Mouse (Mus musculus): ENCODE measurements around the gene Frmd4a.

Gene Frmd4a

DNA sequence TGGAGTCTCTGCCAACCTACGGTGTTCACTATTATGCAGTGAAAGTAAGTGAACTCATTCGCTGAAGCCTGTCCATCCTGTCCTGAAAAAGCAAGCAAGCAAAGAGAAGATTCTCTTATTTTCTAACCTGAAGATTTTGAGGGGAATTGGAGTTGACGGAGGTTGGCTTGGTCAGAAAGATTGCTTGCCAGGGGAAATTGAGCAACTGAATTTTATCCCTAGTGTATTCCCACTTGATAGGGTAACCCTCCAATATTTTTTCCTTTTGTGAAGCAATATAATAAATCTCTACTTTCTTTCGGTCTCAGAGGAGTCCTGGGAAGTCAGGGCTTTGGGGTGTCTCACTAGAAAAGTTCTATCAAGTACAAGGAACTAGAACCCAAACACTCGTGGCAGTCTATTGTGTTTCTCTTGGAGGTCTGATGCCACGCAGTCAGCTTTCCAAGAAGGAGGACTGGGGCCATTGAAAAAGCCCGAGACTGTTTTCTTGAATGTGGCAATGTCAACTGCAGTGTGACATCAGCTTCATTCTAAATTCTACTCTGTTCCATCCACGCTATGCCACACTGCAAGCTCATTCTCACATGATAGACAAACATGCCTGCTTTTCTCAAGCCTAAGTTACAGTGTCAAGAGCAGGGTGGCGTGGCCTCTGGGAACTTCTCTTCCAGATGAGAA lies 517.8 kb downstream of the Frmd4a start:
- DNase-seq, result no peak

DNA sequence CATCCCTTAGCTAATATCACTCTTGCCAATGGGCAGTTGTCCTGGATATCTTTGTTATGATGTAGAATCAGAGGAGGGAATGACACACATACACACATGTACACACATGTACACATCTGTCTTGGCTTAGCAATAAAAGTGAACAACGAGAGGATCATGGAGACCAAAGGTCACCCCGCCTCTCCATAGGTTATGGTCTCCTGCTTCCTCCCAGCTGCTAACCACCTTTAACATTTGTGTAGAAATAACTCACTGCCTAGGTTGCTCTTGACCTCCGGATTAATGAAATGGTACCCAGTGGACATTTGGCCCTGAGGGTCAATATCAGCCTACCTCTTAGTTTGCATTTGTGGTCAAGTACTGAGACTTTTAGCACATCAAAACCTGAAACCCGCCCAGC lies 523.8 kb downstream of the Frmd4a start:
- DNase-seq, result no peak

DNA sequence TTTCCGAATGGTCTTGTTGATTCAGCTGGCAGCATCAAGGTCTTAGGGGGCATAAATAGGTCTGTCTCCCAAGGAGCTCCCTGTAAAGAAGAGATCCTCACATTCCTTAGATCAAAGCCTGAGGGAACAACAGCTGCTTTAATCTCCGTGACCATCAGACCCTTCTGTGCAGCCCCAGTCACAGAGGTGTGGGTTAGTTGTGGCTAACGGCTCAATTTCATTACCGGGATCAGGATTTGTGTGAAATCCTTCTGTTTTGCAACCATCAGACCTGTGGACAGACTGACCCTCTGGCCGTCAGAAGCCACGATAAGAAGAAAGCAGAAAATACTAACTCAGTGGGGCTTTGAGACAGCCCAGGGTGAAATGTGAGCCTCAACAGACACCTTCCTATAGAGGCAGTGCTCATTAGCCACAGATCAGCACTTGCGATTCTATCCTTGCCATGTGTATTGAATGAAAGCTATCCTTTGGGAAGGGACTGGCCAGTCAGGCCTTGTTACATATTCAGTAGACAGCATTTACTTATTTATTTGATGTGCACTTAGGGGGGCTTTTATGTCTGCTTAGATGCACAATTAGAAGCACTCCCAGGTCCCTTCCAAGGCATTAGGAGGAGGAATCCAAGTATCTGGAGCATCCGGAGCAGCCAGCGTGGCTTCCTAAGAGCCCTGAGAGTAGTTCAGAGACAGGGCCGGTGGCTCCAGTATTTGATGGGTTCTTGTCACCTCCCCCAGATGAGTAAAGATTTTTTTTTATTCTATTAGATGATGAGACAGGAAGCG lies 524.5 kb downstream of the Frmd4a start:
- no peak for DNase-seq

DNA sequence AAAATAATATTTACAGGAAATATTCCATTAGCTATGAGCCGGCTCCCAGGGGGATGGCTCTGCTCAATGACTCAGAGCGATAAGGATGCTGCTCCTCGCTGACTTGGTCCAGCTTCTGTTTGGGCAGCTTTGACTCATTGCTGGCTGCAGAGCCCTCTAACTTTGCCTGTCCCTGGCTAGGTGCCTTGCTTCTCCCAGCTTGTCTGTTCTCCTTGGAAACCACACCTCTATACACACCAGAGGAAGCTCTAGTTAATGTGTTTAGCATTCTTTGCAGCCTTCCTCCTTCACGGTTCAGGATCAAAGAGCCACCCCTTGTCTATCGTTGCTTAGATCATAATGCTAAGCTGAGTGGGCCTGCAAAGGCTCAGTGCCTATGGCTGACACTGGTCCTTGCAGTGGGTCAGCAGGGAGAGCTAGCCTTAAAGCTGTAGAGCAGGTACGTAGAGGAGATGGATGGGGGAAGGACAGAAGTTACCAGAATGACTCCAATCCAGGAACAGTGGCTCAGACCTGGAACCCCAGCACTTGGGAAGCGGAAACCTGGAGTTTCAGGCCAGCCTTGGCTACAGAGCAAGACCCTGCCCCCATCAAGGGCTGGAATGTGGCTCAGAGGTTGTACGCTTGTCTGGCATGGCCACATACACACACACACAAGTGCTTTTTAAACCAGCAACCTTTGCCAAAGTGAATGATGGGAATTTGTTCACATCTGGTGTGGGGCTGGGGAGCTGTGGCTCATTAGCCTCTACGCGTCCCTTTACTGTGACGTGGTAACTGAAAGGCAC lies 525.3 kb downstream of the Frmd4a start:
- peak; percentile 47 for DNase-seq

DNA sequence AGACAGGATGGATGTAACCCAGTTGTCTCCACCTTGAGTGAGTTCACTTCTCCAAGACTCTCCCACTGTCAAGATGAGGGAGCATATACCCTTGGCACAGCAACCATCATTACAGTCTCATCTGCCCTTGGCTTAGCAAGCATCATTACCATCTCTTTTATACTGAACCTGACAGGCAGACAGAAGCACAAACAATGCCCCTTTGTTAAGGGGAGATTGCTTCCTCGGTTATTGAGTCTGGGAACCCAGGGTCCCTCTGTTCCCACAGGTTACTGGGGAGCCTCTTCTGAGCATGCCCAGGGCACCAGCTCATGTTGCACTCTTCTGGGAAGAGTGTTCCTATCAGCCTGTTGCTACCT lies 525.9 kb downstream of the Frmd4a start:
- no peak for DNase-seq

DNA sequence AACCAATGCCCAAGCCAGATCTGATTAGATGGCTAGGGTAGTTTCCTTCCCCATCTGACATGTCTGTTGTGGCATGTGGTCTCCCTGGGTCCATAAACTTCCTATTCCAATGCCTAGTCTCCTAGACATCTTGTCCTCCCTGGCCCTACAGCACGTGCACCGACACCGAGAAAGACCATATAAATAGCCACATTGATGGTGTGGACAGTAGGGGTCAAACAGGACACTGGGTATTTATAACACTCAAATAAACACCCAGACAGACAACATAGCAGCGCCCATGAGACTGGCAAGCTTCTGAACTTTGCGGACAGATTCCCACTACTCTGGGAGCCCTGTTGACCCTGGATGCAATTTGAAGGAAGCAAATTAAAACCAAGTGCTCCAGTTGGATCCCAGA lies 526.8 kb downstream of the Frmd4a start:
- DNase-seq, result no peak

DNA sequence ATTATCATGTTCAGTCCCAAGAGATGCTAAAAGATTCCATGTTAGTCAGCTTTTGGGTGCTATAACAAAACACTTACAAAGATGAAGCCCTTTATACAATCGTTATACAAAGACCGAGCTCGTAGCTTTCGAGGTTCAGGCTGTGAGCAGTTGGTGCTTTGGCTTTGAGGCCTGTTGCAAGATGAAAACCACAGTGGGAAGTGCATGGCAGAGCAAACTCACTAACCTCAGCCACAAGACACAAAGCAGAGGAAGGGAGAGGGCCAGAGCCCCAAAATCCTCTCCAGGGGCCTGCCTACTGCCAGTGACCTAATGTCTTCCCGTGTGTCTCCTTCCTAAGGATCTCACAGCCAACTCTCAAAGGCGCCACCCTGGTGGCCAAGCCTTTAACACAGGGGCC lies 527.7 kb downstream of the Frmd4a start:
- no peak for DNase-seq

DNA sequence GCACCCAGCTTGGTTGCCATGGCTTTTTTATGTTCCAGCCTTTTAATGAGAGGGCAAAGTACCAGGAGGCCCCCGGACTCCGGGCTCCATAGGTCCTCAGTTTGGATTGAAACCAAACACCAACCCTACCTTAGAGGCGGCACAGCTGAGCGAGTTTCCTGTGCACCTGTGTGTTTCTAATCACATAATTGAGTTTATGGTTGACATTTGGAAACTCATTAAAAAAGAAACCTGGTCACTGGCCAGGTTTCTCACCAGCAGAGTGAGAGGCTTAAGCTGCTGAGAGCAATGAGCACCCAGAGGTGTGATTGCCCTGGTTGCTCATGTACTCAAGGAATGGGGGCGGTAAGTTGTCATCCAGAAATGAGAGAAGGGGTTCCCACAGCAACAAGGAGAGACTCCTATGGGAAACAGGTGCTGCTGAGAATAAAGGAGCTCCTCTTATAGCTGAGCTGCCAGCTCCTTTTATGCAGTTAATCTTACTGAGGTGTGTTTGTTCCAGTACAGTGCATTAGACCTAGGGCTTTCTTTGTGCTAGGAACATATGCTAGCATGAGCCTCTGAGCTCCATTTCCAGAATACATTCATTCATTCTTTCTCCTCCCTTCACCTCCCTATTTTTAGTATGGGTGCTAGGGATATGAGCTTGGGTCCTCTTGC lies 529.6 kb downstream of the Frmd4a start:
- peak; percentile 72 for DNase-seq

DNA sequence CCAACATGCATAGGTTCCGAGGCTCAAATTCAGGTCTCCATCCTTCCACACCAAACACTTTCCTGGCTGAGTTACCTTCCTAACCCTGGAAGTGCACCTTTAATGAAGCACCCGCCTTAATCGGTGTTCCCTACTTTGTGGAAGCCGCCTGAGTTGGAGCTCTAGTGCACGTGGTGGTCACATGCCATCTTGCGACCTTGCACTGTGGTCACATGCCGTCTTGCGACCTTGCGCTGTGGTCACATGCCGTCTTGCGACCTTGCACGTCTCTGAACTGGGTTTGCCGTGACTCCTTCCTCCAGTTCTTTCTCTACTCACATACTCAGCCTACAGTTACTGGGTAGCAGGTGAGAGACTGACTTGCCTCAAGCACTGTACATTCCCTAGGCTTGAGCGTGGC lies 531.8 kb downstream of the Frmd4a start:
- peak; percentile 67 for DNase-seq

DNA sequence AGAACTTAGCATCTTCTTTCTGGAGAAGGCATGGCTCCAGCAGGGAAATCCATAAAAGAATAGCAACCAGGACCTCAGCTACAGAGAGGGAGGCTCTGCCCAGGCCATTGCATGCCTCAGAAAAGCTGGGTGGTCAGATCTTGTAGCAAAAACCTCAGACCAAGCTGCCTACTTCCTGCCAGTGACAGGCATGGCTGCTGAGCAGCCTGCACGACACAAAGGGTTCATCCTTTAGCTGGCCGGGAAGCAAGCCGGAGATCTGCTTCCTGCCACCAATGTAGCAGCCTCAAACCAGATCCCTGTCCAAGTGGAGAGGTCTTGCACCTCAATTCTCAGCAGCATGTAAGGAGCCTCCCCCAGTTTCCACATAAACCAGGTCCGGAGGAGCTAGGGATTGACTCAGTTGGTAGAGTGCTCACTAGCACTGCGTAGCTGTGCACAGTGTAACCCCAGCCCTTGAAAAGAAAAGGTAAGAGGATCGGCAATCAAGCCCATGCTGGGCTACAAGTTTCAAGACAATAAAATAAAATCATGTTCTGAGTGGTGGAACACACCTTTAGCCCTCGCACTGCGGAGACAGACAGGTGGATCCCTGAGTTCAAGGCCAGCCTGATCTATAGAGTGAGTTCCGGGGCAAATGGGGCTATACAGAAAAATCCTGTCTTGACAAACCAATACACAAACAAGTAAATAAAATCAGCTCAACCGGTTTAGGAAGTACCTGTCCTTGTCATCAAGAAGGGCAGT lies 532.7 kb downstream of the Frmd4a start:
- DNase-seq, result peak; percentile 36

DNA sequence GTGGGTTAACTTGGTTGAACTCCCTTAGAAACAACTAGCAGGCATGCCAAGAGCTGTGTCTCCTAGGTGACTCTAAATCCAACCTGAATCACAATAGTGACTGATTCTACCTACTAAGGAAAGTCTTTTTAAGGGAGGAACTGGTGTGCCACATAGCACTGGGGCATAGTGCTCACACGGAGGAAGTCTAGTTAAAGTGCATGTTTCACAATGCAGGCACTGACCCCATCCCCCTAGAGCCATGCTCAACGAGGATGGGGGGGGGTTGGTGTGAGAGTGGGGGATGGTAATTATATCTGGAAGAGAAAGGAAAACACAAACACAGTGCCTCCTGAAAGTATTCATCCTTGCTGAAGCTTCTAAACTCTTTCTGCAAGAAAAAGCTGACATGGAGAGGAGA lies 533.9 kb downstream of the Frmd4a start:
- DNase-seq, result no peak

DNA sequence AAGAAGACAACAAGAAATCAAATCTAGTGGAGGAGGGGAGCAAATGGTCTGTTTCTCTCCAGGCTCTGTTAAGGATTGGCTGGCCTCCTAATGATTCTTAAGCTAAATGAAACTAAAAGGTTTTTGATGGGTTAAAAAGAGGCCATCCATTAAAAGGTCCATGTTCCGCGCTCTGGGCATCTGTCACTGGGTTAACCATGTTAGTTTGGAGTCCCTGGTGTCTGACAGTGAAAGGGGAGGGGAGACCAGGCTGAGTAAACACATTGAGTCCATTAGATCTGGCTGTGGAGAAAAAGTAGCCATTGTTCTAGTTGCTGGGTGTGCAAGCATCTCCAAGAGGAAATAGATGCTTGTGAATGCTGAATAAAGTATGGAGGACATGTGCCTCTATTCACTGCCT lies 534.3 kb downstream of the Frmd4a start:
- DNase-seq, result no peak

DNA sequence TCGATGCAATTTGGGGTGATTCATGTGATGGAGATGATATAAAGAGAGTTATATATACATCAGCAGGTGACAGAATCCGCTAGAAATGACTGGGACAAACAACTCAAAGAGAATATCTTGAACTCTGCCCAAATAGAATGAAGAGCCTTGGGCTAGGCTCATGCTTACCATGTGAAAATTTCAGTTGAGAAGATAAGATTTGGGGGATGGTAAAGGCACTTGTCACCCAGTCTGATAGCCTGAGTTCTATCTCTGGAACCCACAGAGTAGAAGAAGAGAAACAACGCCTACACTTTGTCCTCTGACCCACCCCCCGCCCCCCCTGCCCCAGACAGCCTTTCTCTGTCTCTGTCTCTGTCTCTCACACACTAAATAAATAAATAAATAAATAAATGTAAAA lies 535.0 kb downstream of the Frmd4a start:
- DNase-seq, result no peak

DNA sequence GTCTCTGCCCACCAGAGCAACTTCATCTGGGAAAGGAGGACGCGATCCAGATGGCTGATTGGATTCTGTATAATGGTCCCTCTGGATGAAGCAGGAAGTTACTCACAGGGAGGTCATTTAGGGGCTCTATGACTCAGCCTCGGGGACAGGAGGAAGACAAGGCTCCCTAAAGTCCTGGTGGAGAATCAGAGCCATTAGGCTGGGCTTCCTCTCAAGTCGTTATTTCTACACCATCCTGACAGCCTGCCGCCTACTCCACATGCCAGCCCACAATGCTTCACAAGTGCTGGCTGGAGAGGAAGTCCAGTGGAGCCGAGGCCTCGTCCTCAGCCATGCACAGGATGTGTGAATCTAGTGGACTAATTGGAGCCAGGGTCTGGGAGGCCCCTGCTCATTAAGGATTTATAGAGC lies 537.7 kb downstream of the Frmd4a start:
- peak; percentile 63 for DNase-seq

DNA sequence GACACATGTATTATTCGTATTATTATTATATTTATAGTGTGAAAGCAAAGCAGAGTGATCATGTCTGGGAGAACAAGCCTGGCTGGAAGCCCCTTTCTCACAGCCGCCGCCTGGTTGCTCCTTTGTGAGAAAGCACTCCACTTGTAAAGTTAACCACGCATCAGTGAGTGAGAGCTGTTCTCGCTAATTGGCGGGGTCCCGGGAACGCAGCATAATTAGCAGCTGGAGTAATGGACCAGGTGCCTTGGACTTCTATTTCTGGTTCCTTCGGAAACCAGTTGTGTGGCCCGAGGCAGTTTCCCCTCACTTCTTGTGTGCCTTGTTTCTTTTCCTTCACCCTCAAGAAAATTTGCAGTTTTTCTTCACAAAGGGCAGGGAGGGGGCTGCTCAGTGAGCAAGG lies 538.7 kb downstream of the Frmd4a start:
- no peak for DNase-seq

DNA sequence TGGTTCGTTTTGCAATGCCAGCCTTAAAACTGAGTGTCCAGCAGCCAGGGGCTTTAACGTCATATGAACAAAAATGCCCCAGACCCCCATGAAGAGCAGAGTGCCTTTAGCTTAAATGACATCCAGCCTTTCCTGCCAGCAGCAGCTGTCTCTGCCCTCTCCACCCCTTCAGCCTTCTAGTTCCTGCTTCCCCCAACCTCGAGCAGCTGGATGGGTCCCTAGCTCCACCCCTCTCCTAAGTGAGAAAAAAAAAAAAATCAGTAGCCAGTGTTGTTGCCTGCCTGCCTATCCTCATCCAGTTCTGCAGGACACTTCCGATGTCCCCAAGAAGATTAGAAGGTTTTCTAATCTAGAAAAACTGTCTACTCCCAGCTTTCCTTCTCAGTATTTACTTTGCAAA lies 539.5 kb downstream of the Frmd4a start:
- peak; percentile 27 for DNase-seq

DNA sequence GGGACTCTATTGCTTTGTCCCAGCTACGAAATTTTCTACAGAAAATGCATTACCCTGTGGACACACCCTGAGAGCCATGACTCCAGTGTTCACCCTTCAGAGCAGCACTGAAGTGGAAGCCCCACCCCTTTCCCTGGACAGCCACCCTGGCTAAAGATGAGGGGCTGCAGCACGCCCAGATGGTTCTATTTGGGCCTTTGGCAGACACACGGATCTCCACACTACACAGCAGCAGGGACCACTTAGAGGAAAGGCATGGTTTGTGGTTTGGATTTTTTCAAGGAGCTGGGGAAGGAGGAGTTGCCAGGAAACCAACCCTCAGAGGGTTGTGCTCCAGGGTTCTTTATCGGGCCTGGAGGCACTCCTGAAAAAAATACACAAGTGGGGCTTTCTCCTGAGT lies 539.9 kb downstream of the Frmd4a start:
- DNase-seq, result no peak

DNA sequence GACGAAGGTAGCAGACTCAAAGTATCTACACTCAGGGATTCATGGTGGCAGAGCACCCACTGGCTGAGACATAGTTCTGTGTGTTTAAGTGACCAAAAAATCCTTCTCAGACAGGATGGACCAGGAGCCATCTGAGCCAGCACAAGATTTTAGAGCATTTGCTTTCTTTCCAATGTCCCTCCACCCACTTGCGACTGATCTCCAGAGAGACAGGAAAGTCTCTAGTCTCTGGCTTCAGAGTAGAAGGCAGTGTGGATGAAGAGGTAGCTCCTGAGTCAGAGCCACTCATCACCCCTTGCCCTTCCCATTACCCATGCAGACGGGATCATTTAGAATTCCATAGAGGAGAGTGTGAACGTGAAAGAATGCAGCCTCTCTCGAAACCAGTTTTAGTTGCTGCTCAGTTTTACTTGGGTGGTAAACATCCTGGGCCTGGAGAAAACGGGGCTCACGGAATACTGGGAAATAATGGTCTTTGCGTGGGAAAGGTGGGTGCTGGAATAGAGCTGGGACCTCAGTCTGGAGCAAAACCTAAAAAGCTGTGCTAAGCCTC lies 541.2 kb downstream of the Frmd4a start:
- DNase-seq, result peak; percentile 34

DNA sequence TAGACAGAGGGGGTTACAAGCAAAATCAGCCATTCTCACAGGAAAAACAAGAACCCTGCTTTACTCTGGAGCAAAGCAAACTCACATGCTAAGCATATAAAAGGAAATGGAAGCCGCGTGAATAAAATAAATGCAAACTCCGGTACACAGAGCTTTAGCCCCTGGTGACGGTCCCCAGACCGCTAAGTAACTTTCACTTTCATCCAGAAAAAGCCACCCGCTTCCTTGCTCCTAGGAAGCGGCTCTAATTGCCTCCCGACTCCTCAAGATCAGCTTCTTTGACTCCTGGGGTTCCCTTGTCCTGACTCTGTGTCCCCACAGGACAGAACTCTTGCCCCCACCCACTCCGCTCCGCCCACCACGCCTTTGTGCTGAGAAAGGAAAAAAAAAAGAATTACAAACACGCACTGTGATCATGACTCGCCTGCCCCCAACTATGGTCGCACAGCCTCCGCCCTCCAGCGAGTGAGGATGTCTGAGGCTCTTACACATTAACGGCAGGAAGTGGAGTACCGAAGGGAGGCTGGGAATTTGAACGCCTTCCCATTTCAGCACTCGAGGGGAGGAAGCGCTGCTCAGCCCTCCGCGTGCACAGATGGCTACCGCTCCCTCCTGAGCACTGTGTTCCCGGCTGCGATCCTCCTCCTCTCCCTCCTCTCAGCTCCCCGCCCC lies 541.8 kb downstream of the Frmd4a start:
- peak; percentile 91 for DNase-seq

DNA sequence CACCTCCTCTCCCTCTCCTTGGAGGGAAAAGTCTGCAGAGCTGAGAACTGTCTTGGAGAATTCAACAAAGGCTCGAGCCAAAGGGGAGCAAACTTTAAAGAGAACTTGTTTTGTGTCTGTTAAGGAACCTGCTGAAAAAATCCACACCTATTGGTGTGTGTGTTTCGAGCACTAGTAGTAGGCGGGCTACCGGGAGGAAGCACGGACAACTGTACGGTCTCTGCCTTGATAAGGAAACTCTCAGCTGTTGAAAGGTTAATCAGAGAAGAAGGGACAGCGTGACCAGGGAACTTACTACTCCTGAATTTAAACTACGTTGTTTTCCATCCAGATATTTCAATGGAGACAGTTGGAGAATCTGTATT lies 542.3 kb downstream of the Frmd4a start:
- no peak for DNase-seq

DNA sequence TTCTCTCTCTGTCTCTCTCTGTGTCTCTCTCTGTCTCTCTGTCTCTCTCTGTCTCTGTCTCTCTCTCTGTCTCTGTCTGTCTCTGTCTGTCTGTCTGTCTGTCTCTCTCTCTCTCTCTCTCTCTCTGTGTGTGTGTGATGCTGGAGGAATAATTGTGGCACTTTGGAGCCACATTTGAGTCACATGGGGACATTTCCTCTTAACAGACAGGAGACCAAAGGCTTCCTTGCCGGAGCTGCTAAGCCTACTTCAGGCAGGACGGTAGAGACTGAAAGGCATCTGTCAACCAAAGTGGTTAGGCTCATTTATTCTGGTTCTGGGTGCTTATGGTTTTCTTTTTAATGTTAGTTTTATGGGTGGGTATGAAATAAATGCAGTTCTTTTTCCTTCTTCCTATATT lies 543.0 kb downstream of the Frmd4a start:
- DNase-seq, result peak; percentile 24

DNA sequence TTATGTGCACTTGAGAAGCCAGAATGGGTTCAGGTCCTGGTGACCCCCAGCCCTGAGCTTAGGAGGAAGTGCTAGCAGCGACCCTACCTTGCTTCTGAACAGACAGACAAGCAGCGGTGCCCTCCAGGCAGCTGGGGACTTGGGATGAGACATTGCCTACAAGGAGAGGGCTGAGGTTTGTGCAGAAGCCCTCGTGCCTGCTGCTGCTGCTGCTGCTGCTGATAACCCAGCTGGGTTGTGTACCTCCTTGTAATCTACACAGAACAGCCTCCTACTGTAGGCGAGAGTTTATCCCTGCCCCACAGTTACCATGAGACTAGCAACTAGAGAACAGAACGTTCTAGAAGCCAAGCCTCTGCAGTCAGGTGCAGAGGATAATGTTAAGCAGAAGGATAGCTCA lies 543.7 kb downstream of the Frmd4a start:
- DNase-seq, result peak; percentile 12
